Mouse (Mus musculus): ENCODE measurements around the gene Trappc6a. TPM values are rescaled to one million over a fixed set of nuclear protein-coding genes. Genes with fewer than 3 reads are reported as not detected.

The Trappc6a gene
- polyA plus RNA-seq, 1 experiment from 2014 or later: 51.6 TPM

DNA sequence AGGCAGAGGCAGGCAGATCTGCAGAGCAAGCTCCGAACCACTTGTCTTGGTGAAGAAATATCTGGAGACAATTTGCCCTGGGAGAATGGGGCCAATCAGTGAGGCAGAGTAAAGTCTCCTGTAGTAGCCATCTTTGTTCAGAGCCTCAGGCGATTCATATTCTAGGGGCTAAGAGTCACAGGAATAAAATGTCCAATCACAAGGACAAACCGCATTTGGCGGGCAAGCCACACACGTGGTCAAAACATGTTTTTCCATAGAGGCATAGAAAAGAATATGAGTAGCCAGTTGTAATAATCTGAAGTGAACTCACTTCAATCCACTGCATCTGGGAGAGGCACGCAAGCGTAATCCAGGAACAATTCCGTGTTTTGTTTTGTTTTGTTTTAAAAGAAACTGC is 24.9 kb upstream of the Trappc6a start:
- Histone ChIP-seq H3K4me3 (ENCODE audit: low read depth, low read length) (no peak overlapping the region), H3K27me3 (ENCODE audit: control insufficient read depth, insufficient read depth, low read length) (peaks cover 5% of the 10 kb centered on the region), H3K27ac (ENCODE audit: low read depth, low read length) (no peak overlapping the region), H3K4me1 (ENCODE audit: control insufficient read depth, insufficient read depth, low read length) (no peaks in the 10 kb centered on the region), H3K9ac (ENCODE audit: low read length) (no peak overlapping the region), H3K36me3 (ENCODE audit: control insufficient read depth, insufficient read depth, low read length) (no peaks in the 10 kb centered on the region), H3K9me3 (ENCODE audit: control insufficient read depth, low read length) (no peaks in the 10 kb centered on the region), H3K4me2 (no peak overlapping the region)
- ATAC-seq (ENCODE audit: low FRiP score) (no peak), DNase-seq (ENCODE audit: low spot score, missing footprints) (no peak)
- WGBS: 81% methylated on average over 8 of the region's 8 CpGs

DNA sequence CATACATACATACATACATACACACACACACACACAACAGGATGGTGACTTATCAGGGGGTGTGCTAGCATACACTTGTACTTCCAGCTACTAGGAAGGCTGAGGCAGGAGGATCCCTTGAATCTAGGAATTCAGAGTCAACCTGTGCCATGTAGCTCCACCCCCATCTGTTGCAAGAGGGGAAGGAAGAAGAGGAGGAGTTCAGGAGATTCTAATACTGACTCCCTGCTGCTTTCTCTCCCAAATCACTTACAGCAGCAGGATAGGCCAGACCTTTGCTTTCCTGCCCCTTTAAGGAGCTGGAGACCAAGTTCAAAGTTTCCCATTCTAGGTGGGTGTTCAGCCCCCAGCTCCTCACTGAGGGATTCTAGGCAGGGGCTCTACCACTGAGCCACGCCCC is 22.7 kb upstream of the Trappc6a start:
- no peak for ATAC-seq (ENCODE audit: low FRiP score)
- no peaks in the 10 kb centered on the region for H3K9me3 ChIP-seq (ENCODE audit: control insufficient read depth, low read length)
- H3K27me3 ChIP-seq (ENCODE audit: control insufficient read depth, insufficient read depth, low read length): peaks cover 25% of the 10 kb centered on the region

DNA sequence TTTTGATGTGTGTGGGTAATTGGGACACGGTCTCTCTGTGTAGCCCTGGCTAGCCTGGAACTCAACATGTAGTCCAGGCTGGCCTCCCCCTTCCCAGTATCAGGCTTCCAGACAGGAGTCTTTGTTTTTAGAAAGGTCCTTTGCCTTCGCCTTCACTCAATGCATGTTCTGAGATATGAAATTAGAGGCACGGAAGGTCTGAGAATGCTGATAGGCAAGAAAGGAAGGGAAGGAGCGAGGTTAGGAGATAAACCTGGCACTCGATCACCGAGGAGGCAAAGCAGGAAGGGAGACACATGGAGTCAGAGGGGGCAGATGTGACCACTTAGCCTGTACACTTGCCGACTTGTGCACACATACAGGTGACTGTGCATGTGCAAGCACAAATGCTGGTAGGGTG is 21.6 kb upstream of the Trappc6a start:
- Histone ChIP-seq H3K27ac (ENCODE audit: low read depth, low read length) (no peak overlapping the region), H3K9me3 (ENCODE audit: control insufficient read depth, low read length) (no peaks in the 10 kb centered on the region), H3K27me3 (ENCODE audit: control insufficient read depth, insufficient read depth, low read length) (peaks cover 34% of the 10 kb centered on the region), H3K4me3 (ENCODE audit: low read depth, low read length) (no peak overlapping the region), H3K4me1 (ENCODE audit: control insufficient read depth, insufficient read depth, low read length) (no peaks in the 10 kb centered on the region), H3K4me2 (no peak overlapping the region), H3K36me3 (ENCODE audit: control insufficient read depth, insufficient read depth, low read length) (no peaks in the 10 kb centered on the region), H3K9ac (ENCODE audit: low read length) (no peak overlapping the region)
- ATAC-seq (ENCODE audit: low FRiP score) (no peak), DNase-seq (ENCODE audit: low spot score, missing footprints) (no peak)
- WGBS: 92% methylated on average over 7 of the region's 7 CpGs

More for the DNA sequence above, 22.7 kb upstream of the Trappc6a start:
- DNase-seq (ENCODE audit: low spot score, missing footprints): no peak
- Histone ChIP-seq H3K4me1 (ENCODE audit: control insufficient read depth, insufficient read depth, low read length) (no peaks in the 10 kb centered on the region), H3K9ac (ENCODE audit: low read length) (no peak overlapping the region), H3K4me2 (no peak overlapping the region), H3K27ac (ENCODE audit: low read depth, low read length) (no peak overlapping the region), H3K4me3 (ENCODE audit: low read depth, low read length) (no peak overlapping the region), H3K36me3 (ENCODE audit: control insufficient read depth, insufficient read depth, low read length) (no peaks in the 10 kb centered on the region)
- 94% methylated on average over 1 of the region's 1 CpGs for WGBS

DNA sequence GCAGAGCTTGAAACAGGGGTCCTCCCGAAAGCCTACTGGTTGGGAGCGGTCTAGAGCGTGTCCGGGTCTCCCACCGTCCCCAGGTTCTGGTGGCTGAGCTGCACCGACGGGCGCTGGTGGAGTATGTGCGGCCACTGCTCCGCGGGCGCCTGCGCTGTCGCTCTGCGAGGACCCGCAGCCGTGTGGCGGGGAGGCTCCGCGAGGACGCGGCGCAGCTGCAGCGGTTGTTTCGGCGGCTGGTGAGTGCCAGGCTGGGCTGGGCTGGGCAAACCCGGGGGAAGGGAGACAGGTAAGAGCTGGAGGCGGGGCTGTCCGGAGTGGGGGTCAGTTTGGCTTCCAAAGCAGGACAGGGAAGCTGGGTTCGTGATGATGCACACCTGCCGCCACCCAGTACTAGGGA is 18.7 kb upstream of the Trappc6a start:
- DNase-seq (ENCODE audit: low spot score, missing footprints) (peak; percentile 90), ATAC-seq (ENCODE audit: low FRiP score) (no peak)
- Histone ChIP-seq H3K9me3 (ENCODE audit: control insufficient read depth, low read length) (no peaks in the 10 kb centered on the region), H3K27ac (ENCODE audit: low read depth, low read length) (no peak overlapping the region), H3K4me3 (ENCODE audit: low read depth, low read length) (no peak overlapping the region; the same call in 1 of the 2 replicates), H3K9ac (ENCODE audit: low read length) (no peak overlapping the region), H3K4me2 (peak overlapping the region; percentile 2; the same call in 1 of the 2 replicates), H3K27me3 (ENCODE audit: control insufficient read depth, insufficient read depth, low read length) (peaks cover 45% of the 10 kb centered on the region), H3K36me3 (ENCODE audit: control insufficient read depth, insufficient read depth, low read length) (no peaks in the 10 kb centered on the region), H3K4me1 (ENCODE audit: control insufficient read depth, insufficient read depth, low read length) (no peaks in the 10 kb centered on the region)
- 3% methylated on average over 31 of the region's 31 CpGs for whole genome bisulfite sequencing

DNA sequence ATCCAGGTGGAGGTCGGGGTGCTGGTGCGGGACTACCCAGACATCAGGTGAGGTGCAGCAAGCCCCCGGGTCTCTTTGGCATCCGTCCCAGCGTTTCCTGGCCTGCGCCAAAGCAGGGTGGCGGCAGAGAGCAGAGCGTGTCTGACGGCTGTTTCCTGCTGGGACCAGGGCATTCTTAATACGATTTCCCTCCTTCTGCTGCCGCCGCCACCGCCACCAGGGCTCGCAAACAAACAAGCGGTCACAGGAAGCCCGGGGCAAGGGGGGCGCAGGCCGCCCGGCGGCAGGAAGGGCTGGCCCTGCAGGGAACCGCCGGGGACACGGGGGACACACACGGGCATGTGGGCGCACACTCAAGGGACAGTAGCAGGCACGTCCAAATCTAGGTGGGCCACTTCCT is 16.5 kb upstream of the Trappc6a start:
- DNase-seq (ENCODE audit: low spot score, missing footprints) (no peak), ATAC-seq (ENCODE audit: low FRiP score) (no peak)
- no peak overlapping the region for H3K27ac ChIP-seq (ENCODE audit: low read depth, low read length)
- H3K4me2 ChIP-seq: peak overlapping the region; percentile 31
- H3K4me1 ChIP-seq (ENCODE audit: control insufficient read depth, insufficient read depth, low read length): no peaks in the 10 kb centered on the region
- peaks cover 45% of the 10 kb centered on the region for H3K27me3 ChIP-seq (ENCODE audit: control insufficient read depth, insufficient read depth, low read length)
- no peak overlapping the region for H3K9ac ChIP-seq (ENCODE audit: low read length)
- 3% methylated on average over 26 of the region's 26 CpGs for WGBS
- peak overlapping the region; percentile 8; the same call in 1 of the 2 replicates for H3K4me3 ChIP-seq (ENCODE audit: low read depth, low read length)
- H3K9me3 ChIP-seq (ENCODE audit: control insufficient read depth, low read length): no peaks in the 10 kb centered on the region
- no peaks in the 10 kb centered on the region for H3K36me3 ChIP-seq (ENCODE audit: control insufficient read depth, insufficient read depth, low read length)

DNA sequence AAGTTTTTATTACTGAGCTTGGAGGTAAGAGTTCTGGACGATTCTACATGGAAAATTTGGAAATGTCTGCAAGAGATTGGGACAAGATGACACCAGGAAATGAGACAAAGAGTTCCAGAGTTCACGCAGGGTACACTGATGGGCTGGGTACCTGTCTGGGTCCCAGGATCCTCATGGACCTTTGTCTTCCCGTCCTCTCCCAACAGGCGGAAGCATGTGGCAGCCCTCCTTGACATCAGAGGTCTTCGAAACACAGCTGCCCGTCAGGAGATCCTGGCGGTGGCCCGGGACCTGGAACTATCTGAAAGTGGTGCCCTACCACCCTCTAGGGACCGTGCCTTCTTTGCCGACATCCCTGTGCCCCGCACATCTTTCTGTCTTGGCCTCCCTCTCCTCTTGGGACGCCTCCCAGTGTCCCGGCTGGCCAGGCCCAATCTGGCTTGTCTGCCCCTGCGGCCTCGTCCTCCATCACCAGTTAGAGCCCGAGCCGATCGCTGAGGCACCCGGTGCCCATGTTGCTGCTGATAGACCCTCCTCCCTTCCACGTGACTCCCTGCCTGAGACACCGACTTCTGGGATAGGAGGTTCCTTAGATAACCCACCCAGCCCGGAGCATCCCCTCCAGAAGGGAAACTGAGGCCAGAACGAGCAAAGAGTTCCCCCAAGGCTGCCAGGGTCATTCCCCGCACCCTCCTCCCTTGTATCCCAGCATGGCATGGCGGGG is 13.3 kb upstream of the Trappc6a start:
- no peak overlapping the region for H3K27ac ChIP-seq (ENCODE audit: low read depth, low read length)
- H3K4me1 ChIP-seq (ENCODE audit: control insufficient read depth, insufficient read depth, low read length): no peaks in the 10 kb centered on the region
- no peak for ATAC-seq (ENCODE audit: low FRiP score)

DNA sequence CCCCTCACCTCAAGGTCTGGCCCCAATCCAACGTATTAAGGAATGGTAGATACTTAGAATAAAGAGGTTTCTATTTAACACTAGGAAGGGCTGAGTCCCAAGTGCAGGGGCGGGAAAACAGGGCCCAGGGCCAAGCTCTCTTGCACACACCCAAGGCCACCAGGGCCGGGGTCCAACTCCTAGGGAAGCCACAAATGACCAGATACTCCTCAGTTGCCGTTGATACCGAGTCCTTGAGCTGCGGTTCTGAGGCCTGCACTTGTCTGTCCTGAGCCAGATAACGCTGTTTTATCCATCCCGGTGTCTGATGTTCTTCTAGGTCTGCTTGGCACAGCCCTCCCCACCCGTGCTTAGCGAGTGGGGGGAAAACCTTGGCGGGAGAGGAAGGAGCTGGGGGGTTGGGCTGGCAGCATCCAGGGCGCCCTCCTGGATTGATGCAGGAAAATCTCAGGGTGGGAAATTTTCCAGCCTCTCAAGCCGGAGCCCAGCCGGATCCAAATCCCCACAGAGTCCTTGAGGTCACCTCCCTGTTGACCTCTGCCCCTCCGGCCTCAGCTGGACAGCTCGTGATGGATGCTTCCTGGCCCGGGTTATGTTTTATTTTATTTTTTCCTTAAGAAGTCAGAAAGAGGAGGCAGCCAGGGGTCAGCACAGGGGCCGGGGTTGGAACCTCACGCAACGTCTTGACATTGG is 12.5 kb upstream of the Trappc6a start:
- 71% methylated on average over 20 of the region's 20 CpGs for WGBS
- DNase-seq (ENCODE audit: low spot score, missing footprints): no peak
- Histone ChIP-seq H3K9ac (ENCODE audit: low read length) (no peak overlapping the region), H3K9me3 (ENCODE audit: control insufficient read depth, low read length) (no peaks in the 10 kb centered on the region), H3K4me3 (ENCODE audit: low read depth, low read length) (no peak overlapping the region), H3K27ac (ENCODE audit: low read depth, low read length) (no peak overlapping the region), H3K27me3 (ENCODE audit: control insufficient read depth, insufficient read depth, low read length) (peaks cover 18% of the 10 kb centered on the region), H3K36me3 (ENCODE audit: control insufficient read depth, insufficient read depth, low read length) (no peaks in the 10 kb centered on the region), H3K4me2 (no peak overlapping the region), H3K4me1 (ENCODE audit: control insufficient read depth, insufficient read depth, low read length) (no peaks in the 10 kb centered on the region)
- no peak for ATAC-seq (ENCODE audit: low FRiP score)

More for the DNA sequence above, 13.3 kb upstream of the Trappc6a start:
- H3K36me3 ChIP-seq (ENCODE audit: control insufficient read depth, insufficient read depth, low read length): no peaks in the 10 kb centered on the region
- no peak for DNase-seq (ENCODE audit: low spot score, missing footprints)
- H3K4me2 ChIP-seq: no peak overlapping the region
- no peak overlapping the region for H3K9ac ChIP-seq (ENCODE audit: low read length)
- peaks cover 24% of the 10 kb centered on the region for H3K27me3 ChIP-seq (ENCODE audit: control insufficient read depth, insufficient read depth, low read length)
- H3K9me3 ChIP-seq (ENCODE audit: control insufficient read depth, low read length): no peaks in the 10 kb centered on the region
- 82% methylated on average over 25 of the region's 25 CpGs for WGBS
- no peak overlapping the region for H3K4me3 ChIP-seq (ENCODE audit: low read depth, low read length)

DNA sequence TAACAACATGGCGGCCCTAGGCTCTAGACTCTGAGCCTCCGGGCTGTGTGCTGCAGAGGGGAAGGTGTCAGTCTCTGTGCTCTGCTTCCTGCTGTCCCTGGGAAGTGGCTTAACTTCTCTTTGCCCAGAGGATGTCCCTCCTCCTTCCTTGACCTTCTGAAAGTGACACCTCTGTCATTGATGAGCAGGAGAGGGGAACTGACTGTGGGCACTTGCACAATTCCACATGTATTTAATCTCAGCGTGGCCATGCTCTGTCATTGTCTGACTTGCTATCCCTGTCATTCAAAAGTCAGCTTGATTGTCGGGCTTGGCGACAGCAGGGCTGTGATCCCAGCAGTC is 12.0 kb upstream of the Trappc6a start:
- Histone ChIP-seq H3K36me3 (ENCODE audit: control insufficient read depth, insufficient read depth, low read length) (no peaks in the 10 kb centered on the region), H3K9me3 (ENCODE audit: control insufficient read depth, low read length) (no peaks in the 10 kb centered on the region), H3K9ac (ENCODE audit: low read length) (no peak overlapping the region), H3K4me1 (ENCODE audit: control insufficient read depth, insufficient read depth, low read length) (no peaks in the 10 kb centered on the region), H3K27me3 (ENCODE audit: control insufficient read depth, insufficient read depth, low read length) (peaks cover 13% of the 10 kb centered on the region), H3K4me2 (no peak overlapping the region), H3K27ac (ENCODE audit: low read depth, low read length) (no peak overlapping the region), H3K4me3 (ENCODE audit: low read depth, low read length) (no peak overlapping the region)
- ATAC-seq (ENCODE audit: low FRiP score) (no peak), DNase-seq (ENCODE audit: low spot score, missing footprints) (no peak)
- 71% methylated on average over 5 of the region's 5 CpGs for WGBS

DNA sequence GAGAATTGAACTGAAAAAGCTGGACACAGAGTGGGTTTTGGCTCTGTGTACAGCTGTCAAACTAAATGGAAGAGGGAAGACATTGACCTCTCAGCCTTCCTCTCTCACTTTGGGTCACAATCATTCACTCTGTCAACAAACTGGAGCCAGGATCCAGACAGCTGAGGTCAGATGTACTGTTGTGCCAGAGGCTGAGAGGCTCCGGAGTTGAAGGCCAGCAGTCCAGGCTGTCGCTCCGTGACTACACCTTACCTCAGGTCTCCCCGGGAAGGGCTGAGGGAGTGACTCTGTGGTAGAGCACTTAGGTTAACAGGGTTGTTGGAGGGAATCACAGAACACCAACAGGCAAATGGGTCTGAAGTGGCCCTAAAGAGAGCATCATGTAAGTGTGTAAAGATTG is 9.9 kb upstream of the Trappc6a start:
- ATAC-seq (ENCODE audit: low FRiP score): no peak
- 88% methylated on average over 4 of the region's 4 CpGs for whole genome bisulfite sequencing

More for the DNA sequence above, 9.9 kb upstream of the Trappc6a start:
- no peak for DNase-seq (ENCODE audit: low spot score, missing footprints)
- Histone ChIP-seq H3K9me3 (ENCODE audit: control insufficient read depth, low read length) (no peaks in the 10 kb centered on the region), H3K4me3 (ENCODE audit: low read depth, low read length) (no peak overlapping the region), H3K4me1 (ENCODE audit: control insufficient read depth, insufficient read depth, low read length) (no peaks in the 10 kb centered on the region), H3K9ac (ENCODE audit: low read length) (no peak overlapping the region), H3K27me3 (ENCODE audit: control insufficient read depth, insufficient read depth, low read length) (peaks cover 1% of the 10 kb centered on the region; the same call in 1 of the 2 replicates), H3K27ac (ENCODE audit: low read depth, low read length) (no peak overlapping the region), H3K4me2 (no peak overlapping the region), H3K36me3 (ENCODE audit: control insufficient read depth, insufficient read depth, low read length) (no peaks in the 10 kb centered on the region)
